Mouse (Mus musculus): ENCODE data around the gene Lysmd3.

DNA sequence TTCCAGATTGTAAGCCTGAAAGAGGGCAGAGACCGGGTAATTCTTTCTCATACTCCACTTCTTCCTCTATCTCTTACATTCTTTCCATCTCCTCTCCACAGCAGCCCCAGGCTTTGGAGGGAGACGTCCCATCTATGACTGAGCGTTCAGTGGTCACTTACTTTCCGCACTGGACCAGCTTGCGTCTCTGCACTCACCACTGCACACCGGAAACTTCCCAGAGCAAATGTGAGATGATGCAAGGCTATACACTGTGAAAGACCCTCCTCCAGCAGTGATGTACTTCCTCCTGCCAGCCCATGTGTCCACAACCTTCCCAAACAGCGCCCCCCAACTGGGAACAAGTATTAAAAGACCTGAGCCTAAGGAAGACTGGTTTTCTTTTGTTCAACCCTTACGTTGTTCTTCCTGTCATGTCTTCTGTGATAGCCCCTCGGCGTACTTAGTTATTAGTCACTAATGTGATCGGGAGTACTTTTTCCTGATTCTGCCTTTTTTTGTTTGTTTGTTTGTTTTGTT lies 13.4 kb upstream of the Lysmd3 start:
- no peak for TF ChIP-seq CTCF (IDR thresholded peaks at IDR 0.05; ENCODE audit: extremely low read depth, insufficient read depth, insufficient read length, insufficient replicate concordance)
- TF ChIP-seq POLR2A (IDR thresholded peaks at IDR 0.05; ENCODE audit: low read depth, low read length), result no peak

Data from spleen, adult 2 months (tissue).